Mouse (Mus musculus): ENCODE results near the gene Fbxw20.
"Not testable (repeated sequence)": the region's sequence is repeated elsewhere in the genome, so short reads cannot be mapped to it uniquely, and the experiment has no call there.

Fbxw20 gene

DNA sequence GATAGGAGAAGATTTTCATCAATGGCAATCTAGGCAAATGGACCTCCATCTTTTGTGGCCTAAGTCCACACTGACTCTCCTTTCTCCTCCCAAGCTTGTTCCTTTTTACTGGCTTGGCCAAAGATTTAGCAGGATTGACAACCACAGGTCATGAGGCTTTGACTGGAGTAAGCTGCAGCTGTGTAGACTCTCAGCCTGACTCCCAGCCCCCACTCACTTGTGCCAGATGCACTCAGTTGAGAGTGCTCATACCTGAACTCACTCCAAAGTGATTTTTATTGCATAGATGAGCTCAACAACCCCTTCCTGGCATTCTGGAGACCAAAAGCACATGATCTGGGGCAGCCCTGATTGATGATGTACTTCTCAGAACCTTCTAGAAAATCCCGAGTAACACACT is at the start of gene Fbxw20:
TSS of gene Fbxw20 (minus strand) at position 101 of the 400 bp plus-strand sequence.
- no peak for DNase-seq (ENCODE audit: low spot score)

- no peak for DNase-seq (ENCODE audit: low spot score)
These were observed 28.5 kb upstream of the Fbxw20 start for GRCm38 (mm10) chr9:109263041-109263440.

DNA sequence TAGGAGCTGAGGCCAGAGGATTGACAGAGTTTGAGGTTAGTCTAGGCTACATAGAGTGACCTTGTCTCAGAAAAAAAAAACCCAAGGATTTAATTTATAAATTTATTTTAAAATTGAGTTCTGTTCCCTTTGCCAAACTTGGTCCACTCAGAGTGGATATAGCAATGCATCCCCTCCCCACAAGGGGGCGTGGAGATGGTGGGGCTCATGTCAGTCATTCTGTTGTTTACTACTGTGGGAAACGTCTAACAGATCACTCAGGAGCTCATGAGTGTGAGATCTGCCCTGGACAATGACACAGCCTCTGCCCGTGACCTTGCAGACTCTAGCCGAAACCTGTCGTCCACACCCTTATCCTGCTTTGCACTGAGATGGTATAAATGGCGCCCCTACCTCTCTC is 16.1 kb downstream of the Fbxw20 start:
- DNase-seq (ENCODE audit: low spot score) = no peak

GRCm38 (mm10) chr9:109201347-109201746 is 33.2 kb downstream of the Fbxw20 start:
- DNase-seq (ENCODE audit: low spot score) = not testable (repeated sequence)

GRCm38 (mm10) chr9:109200349-109200748 is 34.2 kb downstream of the Fbxw20 start:
- DNase-seq (ENCODE audit: low spot score) = no peak

GRCm38 (mm10) chr9:109199353-109199752 is 35.2 kb downstream of the Fbxw20 start:
- DNase-seq (ENCODE audit: low spot score) = no peak

DNA sequence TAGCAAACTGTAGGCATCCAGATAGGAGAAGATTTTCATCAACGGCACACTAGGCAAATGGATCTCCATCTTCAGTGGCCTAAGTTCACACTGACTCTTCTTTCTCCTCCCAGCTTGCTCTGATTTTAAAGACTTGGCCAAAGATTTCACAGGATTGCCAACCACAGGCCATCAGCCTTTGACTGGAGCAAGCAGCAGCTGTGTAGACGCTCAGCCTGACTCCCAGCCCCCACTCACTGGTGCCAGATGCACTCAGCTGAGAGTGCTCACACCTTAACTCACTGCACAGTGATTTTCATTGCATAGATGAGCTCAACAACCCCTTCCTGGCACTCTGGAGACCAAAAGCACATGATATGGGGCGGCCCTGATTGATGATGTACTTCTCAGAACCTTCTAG is 38.7 kb downstream of the Fbxw20 start, which contains the start of gene Fbxw13:
TSS of gene Fbxw13 (minus strand) at position 101 of the 400 bp plus-strand sequence.
- DNase-seq (ENCODE audit: low spot score) = not testable (repeated sequence)

DNA sequence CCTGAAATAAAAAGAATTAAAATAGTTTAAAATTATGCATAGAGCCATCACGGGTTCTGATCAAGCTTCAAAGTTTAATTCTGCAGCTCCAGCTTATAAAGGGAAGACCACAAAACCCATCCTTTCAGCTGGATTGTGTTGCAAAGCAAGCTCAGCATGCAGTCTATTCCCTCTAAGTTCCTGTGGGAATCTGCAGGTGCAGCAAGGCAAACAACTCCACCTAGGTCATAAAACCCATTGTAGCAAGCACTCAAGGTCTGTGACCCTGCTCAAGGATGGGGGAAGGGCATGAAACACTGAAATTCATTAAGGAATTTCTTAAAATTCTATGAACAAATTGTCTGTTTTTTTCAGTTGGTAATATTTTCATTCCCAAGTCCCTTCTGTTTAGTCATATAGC is 57.3 kb downstream of the Fbxw20 start:
- DNase-seq (ENCODE audit: low spot score) = no peak

- DNase-seq (ENCODE audit: low spot score) = no peak
These were observed 58.3 kb downstream of the Fbxw20 start for GRCm38 (mm10) chr9:109176301-109176700.

All from spleen, adult 12 weeks (tissue).